Mouse (Mus musculus) embryonic facial prominence, embryonic 13.5 days (tissue): Measurements from ENCODE around the gene Rrp7a. TPM values are rescaled to one million over a fixed set of nuclear protein-coding genes. Genes with fewer than 3 reads are reported as not detected.

Experiments used
- ATAC-seq: fragments of 200-750 bp; cut with Nextera tagmentation; 2 replicates; pipeline ENCODE4 v1.8.0; 2017; ENCODE audit warnings: low read depth; ENCODE audit not compliant: insufficient number of reproducible peaks, insufficient read depth, low FRiP score, low TSS enrichment
- H3K27ac ChIP-seq: fragments of 300-500 bp; sonication (generic); 2 replicates; pipeline ENCODE4 v1.5.1; 2015; ENCODE audit warnings: moderate library complexity, mild to moderate bottlenecking, inconsistent platforms
- H3K27me3 ChIP-seq: fragments of 300-500 bp; sonication (generic); 2 replicates; pipeline ENCODE4 v1.6.1; 2015; ENCODE audit warnings: mild to moderate bottlenecking, inconsistent platforms
- H3K36me3 ChIP-seq: fragments of 300-500 bp; sonication (generic); 2 replicates; pipeline ENCODE4 v1.6.1; 2015; ENCODE audit warnings: mild to moderate bottlenecking, inconsistent platforms
- H3K4me1 ChIP-seq: fragments of 300-500 bp; sonication (generic); 2 replicates; pipeline ENCODE4 v1.6.1; 2015; ENCODE audit warnings: inconsistent platforms
- H3K4me2 ChIP-seq: fragments of 300-500 bp; sonication (generic); 2 replicates; pipeline ENCODE4 v1.6.1; 2015; ENCODE audit warnings: moderate library complexity, mild to moderate bottlenecking, inconsistent platforms
- H3K4me3 ChIP-seq: fragments of 300-500 bp; sonication (generic); 2 replicates; pipeline ENCODE4 v1.5.1; 2015; ENCODE audit warnings: mild to moderate bottlenecking, inconsistent platforms
- H3K9ac ChIP-seq: fragments of 300-500 bp; sonication (generic); 2 replicates; pipeline ENCODE4 v1.6.1; 2015; ENCODE audit warnings: mild to moderate bottlenecking, inconsistent platforms
- H3K9me3 ChIP-seq: fragments of 300-500 bp; sonication (generic); 2 replicates; pipeline ENCODE4 v1.6.1; 2016; ENCODE audit warnings: inconsistent platforms
- WGBS: fragments of 180-500 bp; shearing (Covaris S2); methylation state at CpG from one replicate; pipeline ENCODE4 v1.1.7; 2015; ENCODE audit warnings: mixed read lengths; 5-methylcytosine and 5-hydroxymethylcytosine counted together
- polyA plus RNA-seq: library from polyadenylated mRNA; unstranded; fragments of >200 nt; fragmentation: Nextera tagmentation; extraction: Ambion mirVana; gene quantifications from 2 replicates; pipeline ENCODE4 v1.2.1, GENCODE M21; 2015

Gene Rrp7a
- polyA plus RNA-seq, 1 experiment from 2014 or later, result 67.7 TPM

DNA sequence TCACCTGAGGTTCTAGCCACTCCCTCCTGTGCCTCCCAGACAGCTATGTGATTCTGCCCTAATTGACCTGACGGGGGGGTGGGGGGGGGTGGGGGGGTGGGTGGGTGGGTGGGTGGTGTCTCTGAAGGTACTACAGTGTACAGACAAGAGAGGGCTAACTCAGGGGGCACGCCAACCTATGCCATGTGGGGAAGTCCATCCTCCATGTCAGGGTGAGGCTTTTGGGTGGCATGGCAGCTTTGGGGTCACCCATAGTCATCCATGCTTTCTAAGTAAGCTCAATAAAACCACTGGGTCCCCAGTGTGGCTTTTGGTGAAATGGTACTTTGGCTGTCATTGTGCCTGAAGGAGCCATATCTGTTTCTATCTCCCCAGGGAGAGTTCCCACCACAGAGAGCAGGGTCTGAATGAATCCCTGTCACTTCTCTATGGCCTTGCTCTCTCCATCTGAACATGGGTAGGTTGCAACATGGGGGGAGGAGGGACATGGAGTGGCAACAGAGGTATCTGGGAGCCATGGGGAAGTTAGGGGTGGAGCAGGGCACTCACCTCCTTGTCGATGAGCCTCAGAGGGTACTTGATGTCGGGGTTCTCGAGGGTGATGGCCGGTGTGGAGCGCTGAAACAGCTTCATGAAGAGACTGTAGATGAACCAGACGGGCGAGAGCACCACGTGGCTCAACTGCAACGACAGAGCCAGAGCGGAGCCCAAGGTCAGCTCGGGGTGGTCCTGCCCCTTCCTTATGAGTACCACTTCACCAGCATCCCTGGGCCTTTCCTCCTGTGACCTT lies 43.1 kb upstream of the Rrp7a start:
- peaks cover 31% of the 10 kb centered on the region for H3K36me3 ChIP-seq
- 90% methylated on average over 13 of the region's 13 CpGs for WGBS
- no peak overlapping the region for H3K4me2 ChIP-seq
- peaks cover 40% of the 10 kb centered on the region for H3K4me1 ChIP-seq
- H3K27me3 ChIP-seq, result no peaks in the 10 kb centered on the region
- no peak for ATAC-seq
- no peak overlapping the region for H3K9ac ChIP-seq
- H3K4me3 ChIP-seq, result no peak overlapping the region
- no peaks in the 10 kb centered on the region for H3K9me3 ChIP-seq
- peak overlapping the region; percentile 72; the same call in 1 of the 2 replicates for H3K27ac ChIP-seq

DNA sequence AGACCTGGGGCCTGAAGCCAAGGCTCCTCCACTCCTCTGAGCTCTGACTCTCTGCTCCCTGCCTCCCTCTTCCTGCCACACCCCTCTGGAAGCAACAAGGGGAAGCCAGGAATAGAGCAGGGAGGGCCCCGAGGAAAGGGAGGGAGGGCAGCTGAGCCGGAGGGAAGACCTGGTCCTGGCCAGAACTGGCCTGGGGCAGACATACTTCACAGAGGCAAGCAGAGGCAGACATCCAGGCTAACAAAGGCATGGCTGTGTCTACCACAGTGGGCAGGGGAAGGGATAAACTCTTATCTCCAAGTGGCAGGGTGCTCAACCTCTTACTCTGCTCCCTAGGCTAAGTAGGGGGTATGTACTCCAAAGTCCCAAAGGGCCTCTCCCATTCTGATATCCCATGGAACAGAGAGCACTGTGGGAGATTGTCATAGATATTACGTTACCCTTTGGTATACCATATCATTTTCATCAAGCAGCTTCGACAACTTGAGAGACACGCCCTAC lies 42.4 kb upstream of the Rrp7a start:
- Histone ChIP-seq H3K27ac (0 out of 2 replicates have a peak overlapping the region, but pooled peaks have one; percentile 28), H3K36me3 (peaks cover 38% of the 10 kb centered on the region), H3K9ac (no peak overlapping the region), H3K4me1 (peaks cover 35% of the 10 kb centered on the region), H3K9me3 (no peaks in the 10 kb centered on the region), H3K4me2 (no peak overlapping the region), H3K27me3 (no peaks in the 10 kb centered on the region), H3K4me3 (no peak overlapping the region)
- 54% methylated on average over 5 of the region's 5 CpGs for WGBS
- no peak for ATAC-seq

DNA sequence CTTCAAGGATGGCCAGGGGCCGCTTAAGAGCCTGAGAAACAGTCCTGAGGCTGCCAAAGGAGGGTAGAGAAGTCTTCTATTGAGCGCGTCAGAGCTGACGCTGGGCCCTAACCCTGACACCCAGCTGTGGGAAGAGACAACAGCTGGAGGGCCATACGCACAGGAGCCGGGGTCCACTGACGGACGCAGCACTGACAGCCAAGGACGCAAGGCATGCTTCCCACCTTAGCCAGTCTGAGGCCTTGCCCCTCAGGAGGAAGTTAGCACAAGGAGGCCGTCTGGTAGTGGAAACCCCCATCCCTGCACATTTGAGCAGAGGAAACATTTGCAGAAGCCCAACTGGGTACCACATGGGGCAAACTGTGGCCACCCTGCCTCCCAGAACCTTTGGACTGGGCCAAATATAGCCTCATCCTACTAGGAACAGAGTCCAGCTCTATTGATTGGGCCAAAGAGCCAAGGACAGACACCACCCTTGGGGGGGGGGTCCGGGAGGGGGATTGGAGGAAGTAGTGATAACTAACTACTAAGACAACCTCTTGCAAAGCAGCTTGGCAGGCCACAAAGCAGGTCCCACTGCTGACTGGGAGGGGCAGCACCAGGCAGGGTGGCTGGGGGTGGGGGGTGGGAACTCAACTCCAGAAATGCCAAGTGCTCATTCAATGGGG lies 40.4 kb upstream of the Rrp7a start:
- Histone ChIP-seq H3K4me3 (no peak overlapping the region), H3K27me3 (no peaks in the 10 kb centered on the region), H3K4me1 (peaks cover 26% of the 10 kb centered on the region), H3K9me3 (no peaks in the 10 kb centered on the region), H3K36me3 (peaks cover 58% of the 10 kb centered on the region), H3K9ac (no peak overlapping the region), H3K4me2 (no peak overlapping the region), H3K27ac (no peak overlapping the region)
- WGBS, result 86% methylated on average over 11 of the region's 11 CpGs
- no peak for ATAC-seq

DNA sequence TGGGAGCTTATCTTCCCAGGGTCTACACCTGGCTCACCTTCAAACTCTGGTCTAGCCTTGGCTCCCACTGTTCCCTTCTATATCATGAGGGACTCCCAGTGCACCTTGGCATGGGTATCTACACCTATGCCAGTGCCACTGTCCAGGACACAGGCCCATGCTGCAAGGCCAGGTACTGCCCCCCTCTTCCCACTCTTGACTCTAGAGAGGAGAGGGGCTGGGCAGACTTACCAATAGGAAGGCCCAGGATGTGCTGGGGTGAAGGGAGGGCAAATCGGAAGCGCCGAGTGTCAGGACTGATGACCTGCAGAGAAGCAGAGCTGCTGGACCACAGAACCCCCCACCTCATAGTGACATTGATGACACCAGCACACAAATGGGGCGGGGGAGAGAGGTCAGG lies 39.4 kb upstream of the Rrp7a start:
- no peak for ATAC-seq
- Histone ChIP-seq H3K4me1 (peaks cover 21% of the 10 kb centered on the region), H3K9me3 (no peaks in the 10 kb centered on the region), H3K36me3 (peaks cover 68% of the 10 kb centered on the region), H3K4me2 (no peak overlapping the region), H3K9ac (no peak overlapping the region), H3K27ac (no peak overlapping the region), H3K27me3 (no peaks in the 10 kb centered on the region), H3K4me3 (no peak overlapping the region)
- WGBS, result 93% methylated on average over 4 of the region's 4 CpGs

DNA sequence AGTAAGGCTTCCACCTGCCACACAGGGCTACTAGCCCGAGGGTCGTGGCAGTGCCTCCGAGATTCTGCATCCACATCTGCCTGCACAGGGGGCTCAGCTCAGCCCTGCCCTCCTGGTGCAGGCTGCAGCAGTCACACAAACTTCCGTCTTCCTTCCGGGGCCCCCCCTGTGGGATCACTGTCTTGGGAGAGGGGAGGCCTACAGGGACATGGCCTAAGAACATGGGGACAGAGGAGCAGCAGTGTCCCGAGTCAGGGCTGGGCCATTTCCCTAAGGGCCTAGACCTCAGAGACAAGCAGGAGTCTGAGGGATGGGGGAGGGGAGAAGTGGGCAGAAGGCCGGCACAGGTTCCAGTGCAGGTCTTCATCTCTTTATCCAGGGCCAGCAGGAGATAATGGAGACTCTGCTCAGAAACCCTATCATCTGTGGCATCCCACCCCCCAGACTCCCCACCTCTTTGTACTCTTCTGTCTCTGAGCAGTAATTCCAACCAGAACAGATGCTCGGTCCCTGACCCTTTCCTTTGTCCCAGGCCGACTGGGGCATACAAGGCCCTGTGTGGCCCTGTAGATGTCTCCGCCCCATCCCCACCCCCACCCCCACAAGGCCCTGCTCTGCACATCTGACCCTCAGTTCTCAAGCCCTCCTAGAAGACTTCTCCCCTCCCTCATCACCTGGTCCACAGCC lies 38.6 kb upstream of the Rrp7a start:
- Histone ChIP-seq H3K4me1 (peaks cover 14% of the 10 kb centered on the region), H3K27me3 (no peaks in the 10 kb centered on the region), H3K4me3 (no peak overlapping the region), H3K4me2 (no peak overlapping the region), H3K36me3 (peaks cover 73% of the 10 kb centered on the region), H3K27ac (no peak overlapping the region), H3K9me3 (no peaks in the 10 kb centered on the region), H3K9ac (no peak overlapping the region)
- 36% methylated on average over 10 of the region's 10 CpGs for WGBS
- no peak for ATAC-seq

DNA sequence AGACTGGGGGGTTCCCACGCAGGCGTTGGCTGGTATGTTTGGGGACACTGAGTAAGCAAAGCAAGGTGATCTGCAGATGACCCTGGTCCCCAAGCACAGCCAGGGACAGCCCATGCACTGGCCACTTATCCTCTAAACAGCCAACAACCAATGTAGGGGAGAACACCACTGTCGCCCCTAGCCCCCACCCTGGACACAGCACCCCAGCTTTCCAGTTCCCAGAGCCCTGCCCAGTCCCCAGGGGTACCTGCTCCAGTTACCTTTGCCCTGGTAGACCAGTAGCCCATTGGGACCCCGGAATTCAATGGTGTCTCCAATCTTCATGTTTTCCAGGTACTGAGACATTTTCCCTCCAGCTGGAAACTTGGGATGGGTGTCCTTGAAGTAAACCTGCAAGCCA lies 38.0 kb upstream of the Rrp7a start:
- H3K9me3 ChIP-seq, result no peaks in the 10 kb centered on the region
- no peak overlapping the region for H3K9ac ChIP-seq
- WGBS, result 92% methylated on average over 4 of the region's 4 CpGs
- no peak overlapping the region for H3K4me3 ChIP-seq
- H3K27me3 ChIP-seq, result no peaks in the 10 kb centered on the region
- no peak overlapping the region for H3K27ac ChIP-seq
- H3K36me3 ChIP-seq, result peaks cover 74% of the 10 kb centered on the region
- H3K4me2 ChIP-seq, result no peak overlapping the region
- H3K4me1 ChIP-seq, result peaks cover 14% of the 10 kb centered on the region
- ATAC-seq, result no peak

DNA sequence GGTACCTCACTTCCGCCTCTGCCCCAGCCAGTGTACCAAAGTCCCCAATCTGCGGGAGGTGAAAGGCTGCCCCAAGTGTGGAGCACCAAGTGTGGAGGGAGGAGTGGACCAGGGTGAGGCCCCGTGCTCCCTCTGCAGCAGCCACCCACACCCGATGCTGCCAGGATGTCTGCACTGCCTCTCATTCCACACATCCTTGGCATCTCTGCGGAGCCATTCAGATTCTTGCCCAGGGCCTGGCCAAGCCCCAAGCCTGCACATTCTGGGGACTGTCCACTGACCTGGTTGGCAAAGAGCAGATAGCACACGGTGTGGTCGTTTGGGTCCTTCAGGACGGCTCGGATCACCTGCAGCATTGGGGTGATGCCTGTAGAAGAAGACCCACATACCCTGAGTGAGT lies 37.2 kb upstream of the Rrp7a start:
- Histone ChIP-seq H3K27me3 (no peaks in the 10 kb centered on the region), H3K27ac (no peak overlapping the region), H3K4me3 (no peak overlapping the region), H3K4me1 (peaks cover 9% of the 10 kb centered on the region), H3K4me2 (no peak overlapping the region), H3K36me3 (peaks cover 77% of the 10 kb centered on the region), H3K9me3 (no peaks in the 10 kb centered on the region), H3K9ac (no peak overlapping the region)
- 95% methylated on average over 9 of the region's 9 CpGs for WGBS
- no peak for ATAC-seq

DNA sequence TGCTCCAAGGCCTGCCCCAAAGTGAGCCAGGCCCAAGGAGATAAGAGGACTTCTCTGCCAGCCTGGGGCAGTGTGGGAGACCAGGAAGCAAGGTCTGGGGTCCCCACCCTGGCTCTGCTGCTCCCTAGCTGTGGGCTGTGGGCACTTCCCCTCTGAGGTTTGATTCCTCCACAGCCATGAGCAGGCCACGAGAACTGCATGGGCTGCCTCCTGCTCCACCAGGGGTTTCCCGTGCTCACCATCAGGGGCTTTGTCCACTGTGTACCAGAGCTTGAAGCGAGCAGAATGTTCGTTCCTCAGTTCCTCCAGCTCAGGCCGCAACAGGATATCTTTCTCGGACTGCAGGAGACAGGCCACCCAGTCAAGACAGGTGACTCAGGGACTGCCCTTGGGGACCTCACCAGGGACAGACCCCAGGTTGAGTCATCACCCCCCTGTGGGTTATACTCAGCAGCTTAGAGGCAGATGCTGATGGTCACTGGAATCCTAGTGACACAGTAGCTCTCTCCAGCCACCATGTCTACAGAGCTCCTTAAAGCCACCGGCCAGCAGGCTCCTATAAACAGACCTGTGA lies 36.1 kb upstream of the Rrp7a start:
- H3K4me2 ChIP-seq, result no peak overlapping the region
- H3K9ac ChIP-seq, result no peak overlapping the region
- no peak for ATAC-seq
- H3K27me3 ChIP-seq, result no peaks in the 10 kb centered on the region
- H3K4me3 ChIP-seq, result no peak overlapping the region
- no peak overlapping the region for H3K27ac ChIP-seq
- H3K4me1 ChIP-seq, result peaks cover 6% of the 10 kb centered on the region
- WGBS, result 90% methylated on average over 7 of the region's 7 CpGs
- H3K9me3 ChIP-seq, result no peaks in the 10 kb centered on the region
- H3K36me3 ChIP-seq, result peaks cover 83% of the 10 kb centered on the region

DNA sequence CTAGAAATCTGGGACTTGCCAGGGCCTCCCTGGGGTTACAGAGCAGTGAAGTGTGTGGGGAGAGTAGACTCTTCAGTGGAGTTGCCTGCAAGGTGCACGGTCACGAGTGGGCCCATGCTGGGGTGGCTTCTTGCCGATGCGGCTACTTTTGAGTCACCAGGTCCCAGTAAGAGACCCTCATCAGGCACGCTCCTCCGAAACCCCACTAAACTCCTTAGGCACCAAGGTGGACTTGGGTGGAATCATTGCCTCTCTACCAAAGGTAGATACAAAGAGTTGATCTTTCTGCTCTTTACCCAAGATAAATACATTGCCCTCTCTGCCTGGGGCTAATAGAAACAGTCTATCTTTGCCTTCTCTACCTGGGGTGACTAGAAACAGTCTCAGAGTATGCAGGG lies 35.1 kb upstream of the Rrp7a start:
- Histone ChIP-seq H3K4me1 (0 out of 2 replicates have a peak, but pooled peaks cover 3% of the 10 kb centered on the region), H3K4me3 (no peak overlapping the region), H3K4me2 (no peak overlapping the region), H3K36me3 (peaks cover 83% of the 10 kb centered on the region), H3K9ac (no peak overlapping the region), H3K9me3 (no peaks in the 10 kb centered on the region), H3K27ac (no peak overlapping the region), H3K27me3 (no peaks in the 10 kb centered on the region)
- ATAC-seq, result no peak
- WGBS, result 96% methylated on average over 6 of the region's 6 CpGs

DNA sequence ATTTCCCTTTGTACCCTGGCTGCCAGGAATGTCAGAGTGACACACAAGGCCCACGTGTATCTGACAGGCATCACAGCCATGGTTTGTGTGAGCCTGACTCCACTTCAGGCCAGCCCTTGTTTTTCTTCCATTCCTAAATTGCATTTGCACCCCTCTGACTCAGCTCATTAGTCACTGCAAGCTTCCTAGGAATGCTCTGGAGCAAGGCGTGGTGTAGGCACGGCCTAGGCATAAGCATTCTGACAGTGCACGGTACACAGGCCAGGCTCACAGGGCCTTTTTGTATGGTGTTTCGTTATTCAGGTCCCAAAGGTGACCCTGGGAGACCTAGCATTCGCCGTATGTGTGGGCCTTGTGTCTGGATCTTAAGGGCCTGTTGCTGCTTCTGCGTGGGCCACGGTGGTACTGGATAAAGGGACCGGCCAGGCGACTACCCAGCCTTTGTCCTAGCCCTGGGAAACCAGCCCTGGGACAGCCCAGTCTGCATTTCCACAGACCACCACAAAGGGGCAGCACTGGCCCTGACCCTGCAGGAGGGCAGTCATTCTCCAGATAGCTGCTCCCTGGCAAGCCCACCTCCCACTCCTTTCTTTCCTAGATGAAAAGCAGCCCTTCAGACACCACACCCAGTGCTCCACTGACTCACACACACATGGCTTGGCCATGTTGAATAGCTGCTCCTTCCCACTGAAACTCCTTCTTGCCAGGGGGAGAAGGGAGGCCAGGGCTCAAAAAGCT lies 34.5 kb upstream of the Rrp7a start:
- no peaks in the 10 kb centered on the region for H3K9me3 ChIP-seq
- H3K4me1 ChIP-seq, result 0 out of 2 replicates have a peak, but pooled peaks cover 3% of the 10 kb centered on the region
- no peaks in the 10 kb centered on the region for H3K27me3 ChIP-seq
- WGBS, result 78% methylated on average over 11 of the region's 11 CpGs
- ATAC-seq, result no peak
- peaks cover 78% of the 10 kb centered on the region for H3K36me3 ChIP-seq
- no peak overlapping the region for H3K9ac ChIP-seq
- no peak overlapping the region for H3K27ac ChIP-seq
- H3K4me3 ChIP-seq, result no peak overlapping the region
- no peak overlapping the region for H3K4me2 ChIP-seq
